Mouse (Mus musculus) kidney, embryonic 14.5 days (tissue): ENCODE measurements around the gene Kcne2. TPM values are rescaled to one million over a fixed set of nuclear protein-coding genes. Genes with fewer than 3 reads are reported as not detected.

Source experiments
- ATAC-seq: fragments of 200-750 bp; cut with Nextera tagmentation; 2 replicates; pipeline ENCODE4 v1.8.0; 2017; ENCODE audit warnings: moderate number of reproducible peaks, mild to moderate bottlenecking, moderate TSS enrichment, moderate library complexity; ENCODE audit not compliant: low FRiP score, low TSS enrichment
- H3K27ac ChIP-seq: fragments of 300-500 bp; sonication (generic); 2 replicates; pipeline ENCODE4 v1.5.1; 2014; ENCODE audit warnings: low read depth, mild to moderate bottlenecking, low read length, moderate library complexity, mixed read lengths
- H3K27me3 ChIP-seq: fragments of 300-500 bp; sonication (generic); 2 replicates; pipeline ENCODE4 v1.6.1; 2014; ENCODE audit warnings: mild to moderate bottlenecking, low read length; ENCODE audit not compliant: control insufficient read depth, insufficient read depth
- H3K36me3 ChIP-seq: fragments of 300-500 bp; sonication (generic); 2 replicates; pipeline ENCODE4 v1.6.1; 2014; ENCODE audit warnings: low read length, mixed read lengths; ENCODE audit not compliant: control insufficient read depth, insufficient read depth
- H3K4me1 ChIP-seq: fragments of 300-500 bp; sonication (generic); 2 replicates; pipeline ENCODE4 v1.6.1; 2014; ENCODE audit warnings: low read length, mixed read lengths; ENCODE audit not compliant: control insufficient read depth, insufficient read depth
- H3K4me2 ChIP-seq: fragments of 300-500 bp; sonication (generic); replicated peaks from 2 replicates; pipeline ENCODE4 v1.6.1; 2014; ENCODE audit warnings: low read depth, mild to moderate bottlenecking, low read length
- H3K4me3 ChIP-seq: fragments of 300-500 bp; sonication (generic); 2 replicates; pipeline ENCODE4 v1.5.1; 2014; ENCODE audit warnings: mild to moderate bottlenecking, low read length
- H3K9ac ChIP-seq: fragments of 300-500 bp; sonication (generic); 2 replicates; pipeline ENCODE4 v1.6.1; 2014; ENCODE audit warnings: low read depth, mild to moderate bottlenecking, low read length, moderate library complexity
- H3K9me3 ChIP-seq: fragments of 300-500 bp; sonication (generic); 2 replicates; pipeline ENCODE4 v1.6.1; 2016; ENCODE audit warnings: low read length; ENCODE audit not compliant: control insufficient read depth
- WGBS: fragments of 180-500 bp; shearing (Covaris S2); extraction: QIAGEN DNeasy Blood & Tissue Kit; methylation state at CpG from one replicate; pipeline ENCODE4 v1.1.7; 2014; 5-methylcytosine and 5-hydroxymethylcytosine counted together
- polyA plus RNA-seq: library from polyadenylated mRNA; unstranded; fragments of >200 nt; fragmentation: Nextera tagmentation; extraction: Ambion mirVana; gene quantifications from 2 replicates; pipeline ENCODE4 v1.2.1, GENCODE M21; 2014

Gene Kcne2
- polyA plus RNA-seq, 1 experiment from 2014 or later = not detected

DNA sequence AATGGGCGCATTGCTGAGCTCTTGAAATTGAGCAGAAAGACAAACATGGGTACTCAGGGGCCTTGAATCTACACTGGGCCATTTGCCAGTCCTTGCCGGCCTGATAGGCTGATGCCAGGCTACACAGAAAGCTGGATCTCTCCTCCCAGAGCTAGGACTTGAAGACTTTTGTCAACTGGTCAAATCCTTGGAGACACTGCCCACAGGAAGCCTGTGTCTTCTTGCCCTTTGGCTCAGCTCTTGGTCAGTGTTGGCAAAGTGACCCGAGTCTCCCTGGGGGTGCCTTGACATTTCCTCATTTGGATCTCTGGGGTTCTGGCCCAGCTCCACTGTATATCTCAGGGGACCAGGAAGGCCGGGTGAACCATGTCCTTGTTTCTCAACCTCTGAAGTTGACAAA lies 16.7 kb upstream of the Kcne2 start:
- H3K4me2 ChIP-seq = no peak overlapping the region
- no peaks in the 10 kb centered on the region for H3K36me3 ChIP-seq
- no peaks in the 10 kb centered on the region for H3K4me1 ChIP-seq
- H3K27me3 ChIP-seq = no peaks in the 10 kb centered on the region
- WGBS = 83% methylated on average over 4 of the region's 4 CpGs
- no peak for ATAC-seq
- no peak overlapping the region for H3K9ac ChIP-seq
- no peak overlapping the region for H3K4me3 ChIP-seq
- no peaks in the 10 kb centered on the region for H3K9me3 ChIP-seq
- H3K27ac ChIP-seq = no peak overlapping the region

DNA sequence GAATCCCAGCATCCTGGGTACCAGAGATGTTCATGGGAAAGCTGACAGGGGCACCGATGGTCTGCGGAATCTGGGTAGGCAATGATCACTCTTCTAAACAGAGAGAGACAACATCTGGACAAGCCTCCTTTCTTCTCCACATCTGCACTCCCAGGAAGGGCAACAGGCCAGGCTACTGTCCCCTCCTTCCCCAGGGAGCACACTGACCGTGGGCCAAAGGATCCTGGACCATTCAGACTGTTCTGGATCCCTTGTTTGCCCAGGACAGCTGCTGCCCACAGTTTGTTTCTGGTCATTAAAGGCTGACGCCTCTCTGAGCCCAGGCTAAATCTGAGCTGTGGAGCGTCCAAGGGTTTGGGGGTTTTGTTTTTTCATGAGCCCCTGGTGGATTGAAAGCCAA lies 9.5 kb upstream of the Kcne2 start:
- 69% methylated on average over 5 of the region's 5 CpGs for WGBS
- no peak overlapping the region for H3K4me2 ChIP-seq

DNA sequence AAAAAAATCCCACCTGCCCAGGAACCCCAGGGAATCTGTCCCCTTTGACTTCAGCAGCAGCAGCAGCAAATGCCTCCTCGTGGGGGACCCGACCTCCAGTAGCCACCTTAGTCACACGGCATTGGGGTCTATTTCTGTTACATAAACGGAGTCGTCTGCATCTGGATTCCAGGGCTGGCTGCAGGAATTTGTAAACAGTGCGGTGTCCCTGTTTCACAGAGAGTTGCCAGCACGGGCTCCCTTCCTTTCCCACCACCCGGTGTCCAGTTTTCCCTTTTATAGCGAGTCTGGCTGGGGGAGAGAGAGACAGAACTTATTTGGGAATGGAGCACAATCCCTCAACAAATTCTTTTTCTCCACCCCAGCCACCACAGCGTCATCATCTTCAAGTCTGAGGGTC lies 7.1 kb upstream of the Kcne2 start:
- 59% methylated on average over 10 of the region's 10 CpGs for WGBS
- Histone ChIP-seq H3K27me3 (0 out of 2 replicates have a peak, but pooled peaks cover 3% of the 10 kb centered on the region), H3K27ac (no peak overlapping the region), H3K4me3 (no peak overlapping the region), H3K36me3 (no peaks in the 10 kb centered on the region), H3K4me1 (no peaks in the 10 kb centered on the region), H3K4me2 (no peak overlapping the region), H3K9me3 (no peaks in the 10 kb centered on the region), H3K9ac (no peak overlapping the region)
- no peak for ATAC-seq

More for the DNA sequence above, 9.5 kb upstream of the Kcne2 start:
- no peaks in the 10 kb centered on the region for H3K9me3 ChIP-seq
- H3K9ac ChIP-seq = no peak overlapping the region
- H3K27ac ChIP-seq = no peak overlapping the region
- H3K4me3 ChIP-seq = no peak overlapping the region
- H3K36me3 ChIP-seq = no peaks in the 10 kb centered on the region
- ATAC-seq = no peak
- H3K4me1 ChIP-seq = no peaks in the 10 kb centered on the region
- 0 out of 2 replicates have a peak, but pooled peaks cover 3% of the 10 kb centered on the region for H3K27me3 ChIP-seq

DNA sequence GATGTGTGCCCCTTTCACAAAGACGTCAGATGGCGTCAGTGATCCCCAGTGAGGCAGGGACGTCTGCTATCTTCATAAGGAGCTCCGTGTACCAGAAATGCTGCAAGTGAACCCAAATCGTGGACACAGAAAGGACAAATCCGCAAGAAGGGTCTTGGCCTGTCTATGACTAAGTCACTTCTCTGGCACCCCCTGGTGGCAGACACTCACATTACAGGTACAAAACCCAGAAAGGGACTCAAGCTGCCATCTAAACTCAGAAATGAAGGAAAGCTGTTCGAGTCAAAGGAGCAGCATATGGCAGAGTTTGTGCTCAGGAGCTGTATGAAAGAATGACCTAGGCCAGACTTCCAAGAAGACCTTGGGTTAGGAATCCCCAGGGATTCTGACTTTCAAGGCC lies 5.6 kb upstream of the Kcne2 start:
- H3K27me3 ChIP-seq = 0 out of 2 replicates have a peak, but pooled peaks cover 3% of the 10 kb centered on the region
- peak; percentile 64; the same call in 1 of the 2 replicates for ATAC-seq
- no peak overlapping the region for H3K9ac ChIP-seq
- WGBS = 10% methylated on average over 7 of the region's 7 CpGs
- H3K4me1 ChIP-seq = no peaks in the 10 kb centered on the region
- H3K36me3 ChIP-seq = no peaks in the 10 kb centered on the region
- H3K9me3 ChIP-seq = no peaks in the 10 kb centered on the region
- no peak overlapping the region for H3K27ac ChIP-seq
- H3K4me3 ChIP-seq = no peak overlapping the region
- H3K4me2 ChIP-seq = no peak overlapping the region

DNA sequence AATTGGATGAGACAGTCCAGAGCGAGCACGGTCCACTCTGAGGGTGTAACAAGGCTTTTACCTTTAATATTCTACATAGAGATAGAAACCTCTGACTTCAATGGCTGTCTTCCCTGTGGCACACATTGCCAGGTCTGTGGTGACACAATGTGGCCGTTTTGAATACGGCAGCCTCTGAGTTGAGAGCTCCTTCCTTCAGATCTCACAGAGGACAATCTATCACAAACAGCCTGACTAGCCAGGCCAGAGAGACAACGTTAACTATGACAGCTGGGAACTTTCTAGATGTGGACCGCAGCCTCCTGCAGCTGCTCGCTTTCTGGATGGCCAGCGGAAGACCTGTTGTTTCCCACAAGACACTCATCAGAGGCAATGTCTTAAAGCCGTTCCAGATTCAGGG lies 3.4 kb upstream of the Kcne2 start:
- Histone ChIP-seq H3K36me3 (no peaks in the 10 kb centered on the region), H3K4me1 (no peaks in the 10 kb centered on the region), H3K27me3 (0 out of 2 replicates have a peak, but pooled peaks cover 3% of the 10 kb centered on the region), H3K4me3 (no peak overlapping the region), H3K4me2 (no peak overlapping the region), H3K9ac (no peak overlapping the region), H3K9me3 (no peaks in the 10 kb centered on the region), H3K27ac (no peak overlapping the region)
- 77% methylated on average over 9 of the region's 9 CpGs for WGBS
- ATAC-seq = no peak

DNA sequence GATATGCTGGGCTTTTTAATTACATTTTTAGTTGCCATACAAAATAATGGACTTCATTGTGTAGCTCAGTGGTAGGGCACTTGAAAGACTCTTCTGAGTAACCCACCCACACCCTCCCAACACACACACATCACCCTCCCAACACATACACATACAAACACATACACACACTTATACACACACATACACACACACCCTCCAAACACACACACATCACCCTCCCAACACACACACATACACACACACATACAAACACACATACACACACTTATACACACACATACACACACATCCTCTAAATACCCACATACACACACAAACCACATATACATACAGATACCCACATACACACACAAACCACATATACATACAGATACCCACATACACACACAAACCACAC lies 2.1 kb upstream of the Kcne2 start:
- Histone ChIP-seq H3K4me1 (no peaks in the 10 kb centered on the region), H3K4me3 (no peak overlapping the region), H3K9me3 (no peaks in the 10 kb centered on the region), H3K4me2 (no peak overlapping the region), H3K27me3 (0 out of 2 replicates have a peak, but pooled peaks cover 3% of the 10 kb centered on the region), H3K27ac (no peak overlapping the region), H3K36me3 (no peaks in the 10 kb centered on the region), H3K9ac (no peak overlapping the region)
- no peak for ATAC-seq

DNA sequence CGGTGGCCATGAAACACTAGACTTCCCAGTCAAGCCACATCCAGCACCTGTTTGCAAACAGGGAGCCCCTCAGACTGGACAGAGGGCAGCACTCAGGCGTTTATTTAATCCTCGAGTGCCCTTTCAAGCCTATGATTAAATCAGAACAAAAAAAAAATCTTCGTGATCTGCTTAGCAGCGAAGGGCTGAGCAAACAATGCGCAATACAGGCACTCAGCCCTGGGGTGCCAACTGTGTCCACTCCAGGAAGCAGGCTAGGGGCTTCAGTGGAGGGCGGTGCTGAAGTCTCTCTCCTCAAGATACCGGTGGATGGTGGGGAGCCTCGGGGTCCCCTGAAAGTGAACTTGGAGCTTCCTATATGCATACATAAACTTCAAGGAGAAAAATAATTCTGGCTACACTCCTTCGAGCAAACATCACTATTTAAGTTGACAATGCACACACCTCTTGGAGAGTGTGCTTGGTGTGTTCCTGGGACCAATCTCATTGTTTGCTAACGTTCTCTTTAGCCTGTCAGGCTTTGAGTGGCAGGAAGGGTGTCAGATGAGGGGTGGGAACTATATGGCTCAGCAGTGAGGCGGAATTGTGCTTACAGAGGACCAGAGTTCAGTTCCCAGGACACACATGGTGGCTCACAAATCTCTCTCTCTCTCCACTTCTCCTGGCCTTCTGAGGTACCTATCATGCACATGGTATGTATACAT lies 2.2 kb downstream of the Kcne2 start:
- H3K4me1 ChIP-seq = no peaks in the 10 kb centered on the region
- H3K27me3 ChIP-seq = no peaks in the 10 kb centered on the region
- H3K27ac ChIP-seq = no peak overlapping the region
- 61% methylated on average over 12 of the region's 12 CpGs for WGBS
- ATAC-seq = no peak
- H3K36me3 ChIP-seq = no peaks in the 10 kb centered on the region
- no peak overlapping the region for H3K4me3 ChIP-seq
- H3K9me3 ChIP-seq = no peaks in the 10 kb centered on the region
- H3K4me2 ChIP-seq = no peak overlapping the region
- H3K9ac ChIP-seq = no peak overlapping the region

DNA sequence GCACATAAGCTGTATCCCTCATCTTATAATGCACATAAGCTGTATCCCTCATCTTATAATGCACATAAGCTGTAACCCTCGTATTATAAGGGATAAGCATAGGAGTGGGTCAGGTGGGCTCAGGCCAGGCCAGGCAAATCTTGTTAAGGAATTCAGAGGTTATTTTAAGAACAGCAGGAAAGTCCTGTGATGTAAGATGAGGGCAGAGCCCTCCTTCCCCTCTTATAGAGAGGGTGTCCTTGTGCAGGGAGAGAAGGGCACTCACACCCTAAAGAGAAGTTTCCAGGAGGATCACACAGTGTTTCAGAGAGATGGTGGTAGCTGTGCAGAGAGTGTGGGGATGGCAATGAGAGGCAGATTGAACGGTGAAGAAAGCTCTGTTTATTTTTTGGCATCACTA lies 3.1 kb downstream of the Kcne2 start:
- Histone ChIP-seq H3K27me3 (no peaks in the 10 kb centered on the region), H3K4me1 (peaks cover under 1% of the 10 kb centered on the region; the same call in 1 of the 2 replicates), H3K9ac (no peak overlapping the region), H3K27ac (no peak overlapping the region), H3K9me3 (no peaks in the 10 kb centered on the region), H3K4me2 (no peak overlapping the region), H3K36me3 (no peaks in the 10 kb centered on the region), H3K4me3 (no peak overlapping the region)
- no peak for ATAC-seq
- 79% methylated on average over 2 of the region's 2 CpGs for WGBS

DNA sequence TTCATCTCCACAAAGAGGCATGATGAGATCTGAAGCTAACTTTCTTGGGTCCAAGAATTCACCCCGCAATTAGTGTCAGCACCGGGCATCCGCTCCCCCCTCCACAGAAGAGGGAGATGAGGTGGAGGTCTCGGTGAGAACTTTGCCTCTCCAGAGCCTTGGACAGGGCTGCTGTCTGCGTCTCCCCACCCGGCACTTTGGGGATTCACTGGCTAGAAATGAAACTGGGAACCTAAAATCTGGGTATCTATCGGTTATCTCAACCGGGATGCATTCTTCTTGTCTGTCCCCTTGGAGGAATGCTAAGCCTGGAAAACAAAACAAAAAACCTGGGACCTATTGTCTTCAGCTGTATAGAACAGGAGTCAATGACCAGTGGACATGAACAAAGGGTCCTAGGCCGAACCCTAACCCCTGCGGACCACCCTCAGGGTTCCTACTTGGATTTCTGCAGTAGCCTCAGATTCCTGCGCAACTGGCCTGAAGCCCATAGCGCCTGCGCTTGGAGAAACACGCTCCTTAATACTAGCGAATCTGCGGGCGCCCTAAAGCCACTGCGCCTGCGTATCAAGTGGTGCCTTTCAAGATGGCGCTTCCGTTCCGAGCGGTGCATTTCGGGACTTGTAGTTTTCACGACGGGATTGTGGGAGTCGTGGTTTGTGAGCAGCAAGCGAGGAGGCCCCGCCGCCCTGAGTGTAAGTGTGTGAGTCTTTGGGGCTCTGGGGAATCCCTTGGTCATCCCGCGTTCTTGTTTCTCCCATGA lies 8.6 kb downstream of the Kcne2 start, which contains the start of gene Smim11:
Smim11 (plus strand) TSS at position 638 of the 763 bp plus-strand sequence.
- ATAC-seq = peak; percentile 95
- H3K9ac ChIP-seq = peak within 1 kb of the TSS; percentile 57
- WGBS = 12% methylated on average over 32 of the region's 32 CpGs
- no peaks in the 10 kb centered on the region for H3K9me3 ChIP-seq
- H3K27me3 ChIP-seq = no peaks in the 10 kb centered on the region
- H3K36me3 ChIP-seq = peaks cover 2% of the 10 kb centered on the region; the same call in 1 of the 2 replicates
- peak within 1 kb of the TSS; percentile 66; the same call in 1 of the 2 replicates for H3K27ac ChIP-seq
- H3K4me2 ChIP-seq = peak within 1 kb of the TSS; percentile 72
- peak within 1 kb of the TSS; percentile 48 for H3K4me3 ChIP-seq
- H3K4me1 ChIP-seq = peaks cover 16% of the 10 kb centered on the region
